Mouse (Mus musculus): Measurements from ENCODE around the gene Nt5c2. TPM values are rescaled to one million over a fixed set of nuclear protein-coding genes. Genes with fewer than 3 reads are reported as not detected.

Gene Nt5c2
- total and polyA plus RNA-seq, 3 experiments = 17.0 to 158 (median 148) TPM

DNA sequence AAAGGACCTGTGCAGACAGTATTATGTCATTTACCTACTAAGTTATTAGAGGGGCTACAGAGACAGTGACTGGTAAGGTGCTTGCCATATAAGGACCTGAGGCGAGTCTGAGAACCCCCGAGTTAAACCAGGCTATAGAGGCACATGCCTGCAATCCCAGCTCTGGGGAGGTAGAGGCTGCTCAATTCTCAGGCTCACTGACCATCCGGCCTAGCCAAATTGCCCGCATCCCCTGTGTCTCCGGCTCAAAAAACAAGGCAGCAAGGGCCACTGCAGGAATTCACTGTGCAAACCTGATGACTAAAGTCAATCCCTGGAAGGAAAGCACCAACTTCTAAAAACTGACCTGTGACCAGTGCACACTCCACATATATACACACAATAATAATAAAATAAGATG lies 111.6 kb downstream of the Nt5c2 start:
- Histone ChIP-seq H3K4me1 (ENCODE audit: insufficient read depth, low read depth, low read length) (peaks cover 69% of the 10 kb centered on the region), H3K4me3 (ENCODE audit: low read depth, low read length) (no peak overlapping the region), H3K36me3 (replicated peaks) (peaks cover 66% of the 10 kb centered on the region), H3K9me3 (replicated peaks) (no peaks in the 10 kb centered on the region), H3K27me3 (ENCODE audit: insufficient read depth, low read length) (no peaks in the 10 kb centered on the region)
- TF ChIP-seq CTCF (IDR thresholded peaks at IDR 0.05; ENCODE audit: low read depth, low read length) (no peak), GATA2 (IDR thresholded peaks at IDR 0.05; ENCODE audit: borderline replicate concordance, low read depth, low read length) (no peak), TAL1 (conservative IDR thresholded peaks at IDR 0.05; ENCODE audit: low read depth, low read length) (no peak), GATA1 (IDR thresholded peaks at IDR 0.05; ENCODE audit: borderline replicate concordance, low read length) (no peak), POLR2AphosphoS5 (IDR thresholded peaks at IDR 0.05; ENCODE audit: insufficient replicate concordance, low read depth, low read length) (no peak)
- DNase-seq (ENCODE audit: low spot score) (no peak), ATAC-seq (ENCODE audit: extremely low read depth, insufficient number of reproducible peaks, low FRiP score, poor library complexity, severe bottlenecking) (no peak)

DNA sequence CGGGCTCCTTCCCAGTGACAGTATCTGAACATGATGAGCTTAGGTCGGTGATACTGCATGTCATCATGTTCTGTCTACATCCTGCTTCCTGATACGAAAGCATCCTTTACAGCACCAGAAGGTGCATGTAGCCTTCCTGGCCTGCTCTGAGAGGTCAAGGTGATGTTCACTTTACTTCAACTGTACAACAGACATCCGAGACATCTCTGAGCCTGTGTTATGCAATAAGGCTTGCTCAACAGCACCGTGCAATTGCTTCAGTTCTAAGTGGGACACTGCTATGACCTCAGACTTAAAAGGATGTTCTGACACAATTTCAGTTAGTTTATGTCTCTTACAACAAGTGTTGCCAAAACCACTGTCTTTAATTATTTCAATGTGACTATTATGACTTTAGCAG lies 113.6 kb downstream of the Nt5c2 start:
- no peak for ATAC-seq (ENCODE audit: extremely low read depth, insufficient number of reproducible peaks, low FRiP score, poor library complexity, severe bottlenecking)
- Histone ChIP-seq H3K9me3 (replicated peaks) (peaks cover 12% of the 10 kb centered on the region), H3K27me3 (ENCODE audit: insufficient read depth, low read length) (no peaks in the 10 kb centered on the region), H3K4me3 (ENCODE audit: low read depth, low read length) (no peak overlapping the region), H3K36me3 (replicated peaks) (peaks cover 73% of the 10 kb centered on the region), H3K4me1 (ENCODE audit: insufficient read depth, low read depth, low read length) (peaks cover 53% of the 10 kb centered on the region)
- no peak for DNase-seq (ENCODE audit: low spot score)
- no peak for TF ChIP-seq CTCF (IDR thresholded peaks at IDR 0.05; ENCODE audit: low read depth, low read length)
- no peak for TF ChIP-seq TAL1 (conservative IDR thresholded peaks at IDR 0.05; ENCODE audit: low read depth, low read length)
- no peak for TF ChIP-seq GATA1 (IDR thresholded peaks at IDR 0.05; ENCODE audit: borderline replicate concordance, low read length)
- no peak for TF ChIP-seq GATA2 (IDR thresholded peaks at IDR 0.05; ENCODE audit: borderline replicate concordance, low read depth, low read length)
- TF ChIP-seq POLR2AphosphoS5 (IDR thresholded peaks at IDR 0.05; ENCODE audit: insufficient replicate concordance, low read depth, low read length) = no peak

DNA sequence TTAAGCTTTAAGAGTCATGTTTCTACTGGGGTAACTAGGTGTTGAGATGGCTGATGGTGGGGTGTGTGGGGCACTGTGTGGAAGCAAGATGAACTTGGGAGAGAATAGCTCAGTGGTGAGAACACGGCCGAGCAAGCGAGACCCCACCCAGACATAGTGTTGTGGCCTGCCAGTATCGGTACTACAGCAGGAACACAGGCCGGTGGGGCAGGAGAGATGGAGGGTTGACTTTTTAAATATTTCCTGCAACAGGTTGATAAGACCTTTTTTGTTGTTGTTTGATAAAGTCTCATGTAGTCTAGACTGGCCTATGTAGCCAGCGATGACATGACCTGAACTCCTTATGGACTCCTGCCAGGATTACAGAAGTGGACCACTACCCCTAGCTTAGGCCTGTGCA lies 114.2 kb downstream of the Nt5c2 start:
- Histone ChIP-seq H3K4me3 (ENCODE audit: low read depth, low read length) (no peak overlapping the region), H3K9me3 (replicated peaks) (peaks cover 12% of the 10 kb centered on the region), H3K27me3 (ENCODE audit: insufficient read depth, low read length) (no peaks in the 10 kb centered on the region), H3K4me1 (ENCODE audit: insufficient read depth, low read depth, low read length) (peaks cover 48% of the 10 kb centered on the region), H3K36me3 (replicated peaks) (peaks cover 74% of the 10 kb centered on the region)
- no peak for ATAC-seq (ENCODE audit: extremely low read depth, insufficient number of reproducible peaks, low FRiP score, poor library complexity, severe bottlenecking)
- DNase-seq (ENCODE audit: low spot score) = no peak
- no peak for TF ChIP-seq POLR2AphosphoS5 (IDR thresholded peaks at IDR 0.05; ENCODE audit: insufficient replicate concordance, low read depth, low read length)
- no peak for TF ChIP-seq TAL1 (conservative IDR thresholded peaks at IDR 0.05; ENCODE audit: low read depth, low read length)
- no peak for TF ChIP-seq CTCF (IDR thresholded peaks at IDR 0.05; ENCODE audit: low read depth, low read length)
- TF ChIP-seq GATA1 (IDR thresholded peaks at IDR 0.05; ENCODE audit: borderline replicate concordance, low read length) = no peak
- no peak for TF ChIP-seq GATA2 (IDR thresholded peaks at IDR 0.05; ENCODE audit: borderline replicate concordance, low read depth, low read length)

DNA sequence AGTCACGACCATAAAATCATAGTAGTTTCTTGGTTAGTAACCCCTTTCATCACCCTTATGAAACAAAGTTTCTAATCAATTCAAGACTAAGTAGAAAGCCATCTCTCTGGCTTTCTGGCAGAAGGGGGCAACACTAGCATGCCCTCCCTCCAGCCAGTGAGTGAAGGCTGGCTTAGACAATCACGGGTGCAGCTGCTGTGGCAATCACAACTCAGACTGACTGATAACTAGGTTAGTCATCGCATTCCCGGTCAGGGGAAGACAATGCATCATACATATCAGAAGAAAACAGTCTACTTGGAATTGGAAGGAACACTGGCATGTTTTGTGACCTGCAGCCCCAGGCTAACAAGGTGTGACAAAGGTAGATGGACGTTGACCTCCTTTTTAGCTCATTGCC lies 115.1 kb downstream of the Nt5c2 start:
- no peaks in the 10 kb centered on the region for H3K27me3 ChIP-seq (ENCODE audit: insufficient read depth, low read length)
- TF ChIP-seq CTCF (IDR thresholded peaks at IDR 0.05; ENCODE audit: low read depth, low read length) (no peak), GATA2 (IDR thresholded peaks at IDR 0.05; ENCODE audit: borderline replicate concordance, low read depth, low read length) (no peak), TAL1 (conservative IDR thresholded peaks at IDR 0.05; ENCODE audit: low read depth, low read length) (no peak), POLR2AphosphoS5 (IDR thresholded peaks at IDR 0.05; ENCODE audit: insufficient replicate concordance, low read depth, low read length) (no peak), GATA1 (IDR thresholded peaks at IDR 0.05; ENCODE audit: borderline replicate concordance, low read length) (no peak)
- peaks cover 39% of the 10 kb centered on the region for H3K4me1 ChIP-seq (ENCODE audit: insufficient read depth, low read depth, low read length)
- no peak overlapping the region for H3K4me3 ChIP-seq (ENCODE audit: low read depth, low read length)
- H3K9me3 ChIP-seq (replicated peaks) = peaks cover 12% of the 10 kb centered on the region
- peaks cover 80% of the 10 kb centered on the region for H3K36me3 ChIP-seq (replicated peaks)
- no peak for DNase-seq (ENCODE audit: low spot score)
- ATAC-seq (ENCODE audit: extremely low read depth, insufficient number of reproducible peaks, low FRiP score, poor library complexity, severe bottlenecking) = no peak

DNA sequence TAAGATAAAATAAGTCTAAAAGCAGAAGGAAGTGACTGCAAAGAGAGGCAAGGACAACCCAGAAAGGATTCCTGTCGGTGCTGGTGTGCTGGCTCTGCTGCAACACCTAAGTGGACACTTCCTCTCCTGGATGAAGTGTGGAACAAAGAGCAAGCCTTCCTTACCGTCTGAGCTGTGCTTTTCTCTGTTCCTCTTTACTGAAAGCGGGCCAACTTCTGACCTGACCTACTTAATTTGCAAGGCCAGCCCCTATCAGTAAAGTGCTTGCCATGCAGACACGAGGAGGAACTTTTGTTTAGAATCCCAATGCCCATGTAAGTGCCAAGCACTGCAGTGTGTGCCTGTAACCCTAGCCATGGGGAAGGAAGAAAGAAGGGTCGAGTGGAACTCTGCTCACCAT lies 115.6 kb downstream of the Nt5c2 start:
- no peak for TF ChIP-seq POLR2AphosphoS5 (IDR thresholded peaks at IDR 0.05; ENCODE audit: insufficient replicate concordance, low read depth, low read length)
- no peak for TF ChIP-seq CTCF (IDR thresholded peaks at IDR 0.05; ENCODE audit: low read depth, low read length)
- peaks cover 33% of the 10 kb centered on the region for H3K4me1 ChIP-seq (ENCODE audit: insufficient read depth, low read depth, low read length)
- peaks cover 80% of the 10 kb centered on the region for H3K36me3 ChIP-seq (replicated peaks)
- peaks cover 12% of the 10 kb centered on the region for H3K9me3 ChIP-seq (replicated peaks)
- no peaks in the 10 kb centered on the region for H3K27me3 ChIP-seq (ENCODE audit: insufficient read depth, low read length)
- ATAC-seq (ENCODE audit: extremely low read depth, insufficient number of reproducible peaks, low FRiP score, poor library complexity, severe bottlenecking) (no peak), DNase-seq (ENCODE audit: low spot score) (no peak)
- no peak overlapping the region for H3K4me3 ChIP-seq (ENCODE audit: low read depth, low read length)

DNA sequence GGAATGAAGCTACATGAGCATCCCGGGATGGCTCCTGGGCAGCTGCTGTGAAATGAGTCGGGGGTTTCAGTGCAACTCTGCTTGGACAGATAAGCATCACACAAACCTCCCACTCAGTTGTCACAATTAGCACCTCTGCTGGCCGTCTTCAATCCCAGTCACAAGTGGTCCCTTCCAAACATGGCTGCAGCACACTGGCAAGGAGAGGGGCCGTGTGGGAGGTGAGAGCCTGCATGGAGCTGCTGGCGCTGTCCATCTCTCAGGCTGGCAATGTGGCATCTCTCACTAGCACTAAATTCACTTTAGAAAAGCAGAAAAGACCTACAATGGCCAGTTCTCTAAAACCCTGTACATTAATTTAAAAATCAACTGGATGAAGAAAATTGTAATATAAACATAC lies 116.7 kb downstream of the Nt5c2 start:
- H3K27me3 ChIP-seq (ENCODE audit: insufficient read depth, low read length) = no peaks in the 10 kb centered on the region
- TF ChIP-seq CTCF (IDR thresholded peaks at IDR 0.05; ENCODE audit: low read depth, low read length) = no peak
- TF ChIP-seq GATA1 (IDR thresholded peaks at IDR 0.05; ENCODE audit: borderline replicate concordance, low read length) = no peak
- TF ChIP-seq TAL1 (conservative IDR thresholded peaks at IDR 0.05; ENCODE audit: low read depth, low read length) = no peak
- TF ChIP-seq POLR2AphosphoS5 (IDR thresholded peaks at IDR 0.05; ENCODE audit: insufficient replicate concordance, low read depth, low read length) = no peak
- TF ChIP-seq GATA2 (IDR thresholded peaks at IDR 0.05; ENCODE audit: borderline replicate concordance, low read depth, low read length) = no peak
- H3K4me1 ChIP-seq (ENCODE audit: insufficient read depth, low read depth, low read length) = peaks cover 27% of the 10 kb centered on the region
- ATAC-seq (ENCODE audit: extremely low read depth, insufficient number of reproducible peaks, low FRiP score, poor library complexity, severe bottlenecking) = no peak
- DNase-seq (ENCODE audit: low spot score) = no peak
- peaks cover 12% of the 10 kb centered on the region for H3K9me3 ChIP-seq (replicated peaks)
- peaks cover 77% of the 10 kb centered on the region for H3K36me3 ChIP-seq (replicated peaks)
- H3K4me3 ChIP-seq (ENCODE audit: low read depth, low read length) = no peak overlapping the region

DNA sequence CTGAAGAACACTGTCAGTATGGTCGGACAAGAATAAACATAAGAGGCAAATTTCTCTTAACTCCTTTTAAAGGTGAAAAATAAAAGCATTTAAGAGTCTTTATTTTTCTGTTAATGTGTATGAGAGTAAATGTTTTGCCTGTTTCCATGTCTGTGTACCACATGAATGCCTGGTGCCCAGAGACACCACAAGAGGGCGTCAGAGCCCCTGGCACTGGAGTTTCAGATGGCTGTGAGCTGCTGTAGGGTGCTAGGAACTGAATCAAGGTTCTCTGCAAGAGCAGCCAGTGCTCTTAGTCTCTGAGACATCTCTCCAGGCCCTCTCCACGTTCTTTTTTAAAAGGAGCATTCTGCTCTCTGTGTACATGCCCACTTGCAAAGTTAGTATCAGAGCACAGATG lies 117.8 kb downstream of the Nt5c2 start:
- no peak overlapping the region for H3K4me3 ChIP-seq (ENCODE audit: low read depth, low read length)
- no peak for DNase-seq (ENCODE audit: low spot score)
- H3K27me3 ChIP-seq (ENCODE audit: insufficient read depth, low read length) = no peaks in the 10 kb centered on the region
- H3K4me1 ChIP-seq (ENCODE audit: insufficient read depth, low read depth, low read length) = peaks cover 21% of the 10 kb centered on the region
- peaks cover 12% of the 10 kb centered on the region for H3K9me3 ChIP-seq (replicated peaks)
- TF ChIP-seq CTCF (IDR thresholded peaks at IDR 0.05; ENCODE audit: low read depth, low read length) (no peak), GATA1 (IDR thresholded peaks at IDR 0.05; ENCODE audit: borderline replicate concordance, low read length) (no peak), POLR2AphosphoS5 (IDR thresholded peaks at IDR 0.05; ENCODE audit: insufficient replicate concordance, low read depth, low read length) (no peak), TAL1 (conservative IDR thresholded peaks at IDR 0.05; ENCODE audit: low read depth, low read length) (no peak), GATA2 (IDR thresholded peaks at IDR 0.05; ENCODE audit: borderline replicate concordance, low read depth, low read length) (no peak)
- no peak for ATAC-seq (ENCODE audit: extremely low read depth, insufficient number of reproducible peaks, low FRiP score, poor library complexity, severe bottlenecking)
- H3K36me3 ChIP-seq (replicated peaks) = peaks cover 80% of the 10 kb centered on the region
